8 mouse cellular contexts compared by ENCODE assay signal in genomic region chr13:52904175-52904574, GRCm38 (mm10). TPM values are rescaled to one million over a fixed set of nuclear protein-coding genes. Genes with fewer than 3 reads are reported as not detected.
A peak's percentile ranks its signal among the peaks of the same experiment; 100 is the strongest.
DNase-seq lines count a peak whose midpoint lies in the region; ATAC-seq and TF ChIP-seq lines count a peak whose summit lies in the region.

No protein-coding gene starts in this region.

- no peak for TF ChIP-seq POLR2A in thymus, adult 2 months (IDR thresholded peaks at IDR 0.05; ENCODE audit: control insufficient read depth, extremely low read depth, insufficient read depth, low read length, poor library complexity)

- no peak for TF ChIP-seq EP300 in stomach, postnatal 0 days (optimal IDR thresholded peaks at IDR 0.05)

- no peak for DNase-seq in heart, adult 18-20 months
- no peak for DNase-seq in stomach, postnatal 0 days (ENCODE audit: low spot score)
- DNase-seq in thymus, postnatal 25 days = no peak
- DNase-seq in thymus, adult 2 months = no peak

- H3K4me3 ChIP-seq in heart, embryonic 11.5 days (ENCODE audit: low read depth, low read length) = no peak overlapping the region
- H3K4me3 ChIP-seq in megakaryocyte, embryonic 14.5 days (replicated peaks) = peak overlapping the region; percentile 44
- no peak overlapping the region for H3K4me3 ChIP-seq in hindbrain, embryonic 16.5 days (ENCODE audit: low read length)
- no peak overlapping the region for H3K4me3 ChIP-seq in stomach, postnatal 0 days (ENCODE audit: low read depth, low read length)
- no peak overlapping the region for H3K4me3 ChIP-seq in thymus, adult 2 months (ENCODE audit: control insufficient read depth, insufficient read depth, low read length)

- H3K27me3 ChIP-seq in heart, embryonic 11.5 days (ENCODE audit: control insufficient read depth, insufficient read depth, low read length) = no peaks in the 10 kb centered on the region
- no peaks in the 10 kb centered on the region for H3K27me3 ChIP-seq in megakaryocyte, embryonic 14.5 days (replicated peaks)
- H3K27me3 ChIP-seq in hindbrain, embryonic 16.5 days (replicated peaks; ENCODE audit: control insufficient read depth, insufficient read depth, low read length) = no peaks in the 10 kb centered on the region
- no peaks in the 10 kb centered on the region for H3K27me3 ChIP-seq in stomach, postnatal 0 days (ENCODE audit: control insufficient read depth, insufficient read depth, low read length)
- H3K27me3 ChIP-seq in thymus, adult 2 months (ENCODE audit: control insufficient read depth, insufficient read depth, low read length) = no peaks in the 10 kb centered on the region

- H3K4me2 ChIP-seq in heart, embryonic 11.5 days = peak overlapping the region; percentile 37; the same call in 1 of the 2 replicates
- no peak overlapping the region for H3K4me2 ChIP-seq in hindbrain, embryonic 16.5 days (ENCODE audit: low read length)
- no peak overlapping the region for H3K4me2 ChIP-seq in stomach, postnatal 0 days (replicated peaks; ENCODE audit: low read depth)

- no peaks in the 10 kb centered on the region; the same call in none of the 2 replicates for H3K36me3 ChIP-seq in heart, embryonic 11.5 days (ENCODE audit: control insufficient read depth, insufficient read depth, low read length)
- H3K36me3 ChIP-seq in megakaryocyte, embryonic 14.5 days (replicated peaks; ENCODE audit: low read length) = peaks cover 88% of the 10 kb centered on the region
- no peaks in the 10 kb centered on the region for H3K36me3 ChIP-seq in hindbrain, embryonic 16.5 days (ENCODE audit: control insufficient read depth, insufficient read depth, low read length)
- H3K36me3 ChIP-seq in stomach, postnatal 0 days (ENCODE audit: control insufficient read depth, insufficient read depth, low read length) = no peaks in the 10 kb centered on the region
- no peaks in the 10 kb centered on the region for H3K36me3 ChIP-seq in thymus, adult 2 months (ENCODE audit: control insufficient read depth, insufficient read depth, low read length)

- peaks cover 21% of the 10 kb centered on the region for H3K4me1 ChIP-seq in heart, embryonic 11.5 days (ENCODE audit: control insufficient read depth, insufficient read depth, low read length)
- H3K4me1 ChIP-seq in megakaryocyte, embryonic 14.5 days = peaks cover 86% of the 10 kb centered on the region
- peaks cover 4% of the 10 kb centered on the region; the same call in 1 of the 2 replicates for H3K4me1 ChIP-seq in hindbrain, embryonic 16.5 days (ENCODE audit: control insufficient read depth, insufficient read depth, low read depth, low read length)
- H3K4me1 ChIP-seq in stomach, postnatal 0 days (replicated peaks; ENCODE audit: control insufficient read depth, insufficient read depth) = 0 out of 2 replicates have a peak, but pooled peaks cover 2% of the 10 kb centered on the region
- H3K4me1 ChIP-seq in thymus, adult 2 months (replicated peaks; ENCODE audit: control insufficient read depth, insufficient read depth, low read length) = peaks cover 25% of the 10 kb centered on the region

- ATAC-seq in heart, embryonic 11.5 days (replicated peaks; ENCODE audit: insufficient number of reproducible peaks, low FRiP score, low TSS enrichment) = no peak
- ATAC-seq in megakaryocyte, adult 5-6 weeks (ENCODE audit: poor library complexity, severe bottlenecking) = no peak
- ATAC-seq in hindbrain, embryonic 16.5 days = no peak
- ATAC-seq in stomach, postnatal 0 days (ENCODE audit: low FRiP score, low TSS enrichment) = peak; percentile 41; the same call in 1 of the 2 replicates

- no peak overlapping the region for H3K9ac ChIP-seq in heart, embryonic 11.5 days (ENCODE audit: low read depth, low read length)
- H3K9ac ChIP-seq in hindbrain, embryonic 16.5 days (ENCODE audit: low read depth, low read length) = no peak overlapping the region
- H3K9ac ChIP-seq in stomach, postnatal 0 days (ENCODE audit: low read length) = no peak overlapping the region; the same call in 1 of the 2 replicates

- H3K9me3 ChIP-seq in heart, embryonic 11.5 days (replicated peaks; ENCODE audit: control insufficient read depth, low read length) = no peaks in the 10 kb centered on the region
- H3K9me3 ChIP-seq in megakaryocyte, embryonic 14.5 days = peaks cover 7% of the 10 kb centered on the region; the same call in 1 of the 2 replicates
- no peaks in the 10 kb centered on the region for H3K9me3 ChIP-seq in hindbrain, embryonic 16.5 days (ENCODE audit: control insufficient read depth, low read length)
- no peaks in the 10 kb centered on the region for H3K9me3 ChIP-seq in stomach, postnatal 0 days (ENCODE audit: control insufficient read depth, low read length)

- WGBS in heart, embryonic 11.5 days (ENCODE audit: insufficient replicate concordance) = 13% methylated on average over 6 of the region's 6 CpGs
- 33% methylated on average over 6 of the region's 6 CpGs for WGBS in hindbrain, embryonic 16.5 days
- WGBS in stomach, postnatal 0 days = 30% methylated on average over 6 of the region's 6 CpGs
- WGBS in thymus, adult 2 months = 73% methylated on average over 6 of the region's 6 CpGs

- peak overlapping the region; percentile 68 for H3K27ac ChIP-seq in heart, embryonic 11.5 days (ENCODE audit: low read depth, low read length)
- 0 out of 2 replicates have a peak overlapping the region, but pooled peaks have one; percentile 23 for H3K27ac ChIP-seq in hindbrain, embryonic 16.5 days (ENCODE audit: low read depth, low read length)
- peak overlapping the region; percentile 76 for H3K27ac ChIP-seq in stomach, postnatal 0 days (replicated peaks)
- no peak overlapping the region for H3K27ac ChIP-seq in thymus, adult 2 months (ENCODE audit: control insufficient read depth, insufficient read depth, low read length)

- TF ChIP-seq CTCF in stomach, postnatal 0 days (IDR thresholded peaks at IDR 0.05; ENCODE audit: low read depth) = no peak
- no peak for TF ChIP-seq CTCF in thymus, adult 2 months (IDR thresholded peaks at IDR 0.05; ENCODE audit: borderline replicate concordance, control insufficient read depth, extremely low read depth, insufficient read depth, low read length, poor library complexity)

RNA-seq across cellular contexts. Expression of gene Auh, which starts 25.3 kb away (rescaled TPM):
- polyA plus RNA-seq in heart, embryonic 11.5 days (2014; fragmentation: Nextera tagmentation; extraction: Ambion mirVana) = 47.7 and 54.7 TPM in 2 replicates
- 100 to 1,000 TPM; 163 to 164 TPM for total RNA-seq in heart, adult 18-20 months (2021)
- polyA plus RNA-seq in megakaryocyte, embryonic 14.5 days (2012; ENCODE audit: insufficient read depth, low replicate concordance) = 3.4 and 30.9 TPM in 2 replicates
- 31.5 and 41.4 TPM in 2 replicates for total RNA-seq in megakaryocyte, adult 5-6 weeks (2015)
- total RNA-seq in megakaryocyte, adult 5-6 weeks (2017) = 35.1 and 35.9 TPM in 2 replicates
- 66.5 and 75.0 TPM in 2 replicates for polyA plus RNA-seq in hindbrain, embryonic 16.5 days (2015; fragmentation: Nextera tagmentation; extraction: Ambion mirVana)
- 41.4 and 47.8 TPM in 2 replicates for polyA plus RNA-seq in stomach, postnatal 0 days (2015; fragmentation: Nextera tagmentation; extraction: Ambion mirVana)
- 47.8 and 48.5 TPM in 2 replicates for polyA plus RNA-seq in thymus, adult 2 months (2012; rRNA removed)
